Mouse (Mus musculus) heart, embryonic 12.5 days (tissue): ENCODE data around the gene Ehd1. TPM values are rescaled to one million over a fixed set of nuclear protein-coding genes. Genes with fewer than 3 reads are reported as not detected.

Experiments
- ATAC-seq: fragments of 200-750 bp; cut with Nextera tagmentation; 2 replicates; pipeline ENCODE4 v1.8.0; 2017; ENCODE audit warnings: moderate TSS enrichment, moderate library complexity; ENCODE audit not compliant: insufficient number of reproducible peaks, low FRiP score
- H3K27ac ChIP-seq: fragments of 300-500 bp; sonication (generic); 2 replicates; pipeline ENCODE4 v1.5.1; 2016; ENCODE audit warnings: mild to moderate bottlenecking, moderate library complexity; ENCODE audit not compliant: poor library complexity, severe bottlenecking
- H3K27me3 ChIP-seq: fragments of 300-500 bp; sonication (generic); replicated peaks from 2 replicates; pipeline ENCODE4 v1.6.1; 2016; ENCODE audit warnings: mild to moderate bottlenecking, moderate library complexity
- H3K36me3 ChIP-seq: fragments of 300-500 bp; sonication (generic); 2 replicates; pipeline ENCODE4 v1.6.1; 2016; ENCODE audit warnings: mild to moderate bottlenecking, moderate library complexity
- H3K4me1 ChIP-seq: fragments of 300-500 bp; sonication (generic); replicated peaks from 2 replicates; pipeline ENCODE4 v1.6.1; 2016; ENCODE audit warnings: mild to moderate bottlenecking
- H3K4me2 ChIP-seq: fragments of 300-500 bp; sonication (generic); 2 replicates; pipeline ENCODE4 v1.6.1; 2016; ENCODE audit warnings: mild to moderate bottlenecking, moderate library complexity
- H3K4me3 ChIP-seq: fragments of 300-500 bp; sonication (generic); 2 replicates; pipeline ENCODE4 v1.5.1; 2016; ENCODE audit warnings: mild to moderate bottlenecking
- H3K9ac ChIP-seq: fragments of 300-500 bp; sonication (generic); 2 replicates; pipeline ENCODE4 v1.6.1; 2016; ENCODE audit warnings: mild to moderate bottlenecking, moderate library complexity
- H3K9me3 ChIP-seq: fragments of 300-500 bp; sonication (generic); replicated peaks from 2 replicates; pipeline ENCODE4 v1.6.1; 2016; ENCODE audit warnings: mild to moderate bottlenecking, moderate library complexity
- WGBS: fragments of 180-500 bp; shearing (Covaris S2); methylation state at CpG from one replicate; pipeline ENCODE4 v1.1.7; 2016; 5-methylcytosine and 5-hydroxymethylcytosine counted together
- microRNA counts: library from miRNA; unstranded; fragments of <30 nt; microRNA quantifications from one replicate; lab custom pipeline; 2017
- microRNA-seq: library from miRNA; unstranded; fragments of <30 nt; microRNA quantifications from one replicate; pipeline ENCODE4, GENCODE M21; 2017
- polyA plus RNA-seq: library from polyadenylated mRNA; unstranded; fragments of >200 nt; fragmentation: Nextera tagmentation; extraction: Ambion mirVana; gene quantifications from 2 replicates; pipeline ENCODE4 v1.2.1, GENCODE M21; 2016

Gene Ehd1
- polyA plus RNA-seq, 1 experiment from 2014 or later: 88.7 TPM

DNA sequence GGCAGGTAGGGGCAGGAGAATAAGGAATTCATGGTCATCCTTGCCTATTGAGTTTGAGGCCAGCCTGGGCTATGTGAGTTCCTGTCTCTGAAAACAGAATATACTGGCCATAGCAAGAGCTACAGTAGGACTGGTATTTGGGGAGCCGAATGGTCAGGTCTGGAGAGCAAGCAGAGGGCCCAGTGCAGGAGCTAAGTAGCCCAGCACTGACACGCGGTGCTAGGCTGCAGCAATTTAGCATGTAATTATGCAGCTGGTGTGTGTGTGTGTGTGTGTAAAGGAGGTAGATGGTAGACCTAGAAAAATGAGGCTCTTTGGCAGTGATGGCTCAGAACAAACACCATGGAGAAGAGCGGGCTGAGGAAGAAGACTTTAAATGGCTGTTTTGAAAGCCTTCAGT, 71.1 kb downstream of the Ehd1 start:
- peaks cover 44% of the 10 kb centered on the region for H3K36me3 ChIP-seq
- H3K27me3 ChIP-seq: no peaks in the 10 kb centered on the region

DNA sequence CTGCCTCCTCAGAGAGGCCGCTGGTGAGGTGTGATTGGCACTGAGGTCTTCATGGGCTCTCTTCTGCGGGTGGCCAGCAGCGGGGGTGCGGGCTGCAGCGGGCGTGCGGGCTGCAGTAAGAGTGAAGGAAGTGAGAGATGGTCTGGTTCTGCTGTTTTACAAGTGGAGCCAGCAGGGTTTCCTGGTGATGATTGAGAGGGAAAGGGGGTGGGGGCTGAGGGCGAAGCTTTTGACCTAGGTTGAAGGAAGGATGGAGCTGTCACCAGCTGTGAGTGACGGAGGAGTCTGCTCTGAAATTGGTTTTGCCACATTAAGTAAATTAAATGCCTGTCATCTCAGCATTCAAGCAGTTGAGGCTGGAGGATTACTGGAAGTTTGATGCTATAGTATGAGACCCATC, 72.2 kb downstream of the Ehd1 start:
- H3K27ac ChIP-seq: peak overlapping the region; percentile 65
- no peaks in the 10 kb centered on the region for H3K9me3 ChIP-seq
- H3K4me1 ChIP-seq: peaks cover 27% of the 10 kb centered on the region
- H3K9ac ChIP-seq: no peak overlapping the region
- WGBS: 32% methylated on average over 9 of the region's 9 CpGs
- no peak overlapping the region for H3K4me3 ChIP-seq
- no peak for ATAC-seq
- H3K4me2 ChIP-seq: peak overlapping the region; percentile 9; the same call in 1 of the 2 replicates
- H3K36me3 ChIP-seq: peaks cover 51% of the 10 kb centered on the region
- no peaks in the 10 kb centered on the region for H3K27me3 ChIP-seq

More for the DNA sequence above, 71.1 kb downstream of the Ehd1 start:
- WGBS: 95% methylated on average over 4 of the region's 4 CpGs
- Histone ChIP-seq H3K9ac (no peak overlapping the region), H3K27ac (no peak overlapping the region), H3K4me1 (peaks cover 23% of the 10 kb centered on the region), H3K4me2 (no peak overlapping the region), H3K4me3 (no peak overlapping the region), H3K9me3 (no peaks in the 10 kb centered on the region)
- ATAC-seq: no peak

DNA sequence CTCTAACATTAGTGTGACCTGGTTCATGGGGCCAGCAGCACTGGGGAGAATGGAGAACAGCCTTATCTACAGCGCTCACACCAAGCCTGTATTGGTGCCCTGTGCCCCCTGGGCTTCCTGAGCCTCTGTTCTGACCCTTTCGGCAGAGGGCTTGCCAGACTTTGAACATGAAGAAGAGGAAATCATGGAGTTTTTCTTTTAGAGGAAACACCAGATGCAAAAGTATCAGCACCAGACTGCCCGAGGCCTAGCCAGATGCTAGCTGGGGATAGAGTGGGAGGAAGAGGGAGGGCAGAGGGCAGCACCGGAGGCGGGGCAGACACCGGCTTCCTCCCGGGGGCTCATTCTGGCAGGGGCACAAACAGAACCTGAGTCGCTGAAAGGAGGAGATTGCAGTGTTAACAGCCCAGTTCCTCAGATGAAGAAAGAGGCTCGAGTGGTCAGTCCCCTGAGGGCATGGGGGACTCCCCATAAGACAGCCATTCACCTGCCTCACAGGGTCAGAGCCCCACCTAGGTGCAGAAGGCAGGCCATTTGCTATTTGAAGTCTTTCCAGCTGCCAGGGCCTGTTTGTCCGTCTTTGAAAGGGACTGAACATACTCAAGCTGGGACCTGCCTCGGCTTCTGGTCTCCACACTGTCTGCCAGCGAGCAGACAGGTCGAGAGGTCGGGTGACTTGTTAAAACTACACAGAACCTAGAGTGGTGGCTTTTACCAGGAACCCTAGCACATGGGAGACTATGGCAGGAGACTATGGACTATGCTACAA, 72.9 kb downstream of the Ehd1 start:
- H3K27me3 ChIP-seq: no peaks in the 10 kb centered on the region
- peaks cover 52% of the 10 kb centered on the region for H3K36me3 ChIP-seq
- no peak overlapping the region for H3K9ac ChIP-seq
- H3K4me2 ChIP-seq: peak overlapping the region; percentile 9
- 40% methylated on average over 14 of the region's 14 CpGs for WGBS
- no peak overlapping the region for H3K4me3 ChIP-seq
- peaks cover 34% of the 10 kb centered on the region for H3K4me1 ChIP-seq
- peak overlapping the region; percentile 65 for H3K27ac ChIP-seq
- peak; percentile 38; the same call in 1 of the 2 replicates for ATAC-seq
- H3K9me3 ChIP-seq: no peaks in the 10 kb centered on the region

MicroRNAs within 50 kb of the gene (microRNA counts, 519-probe panel; counts per million panel counts)
- microRNA mmu-miR-192 (lab: Ali Mortazavi, UCI): not detected

Small RNA genes within 50 kb of the gene (microRNA-seq; reads per million reads assigned to microRNA genes)
- gene Mir192 (58.9 reads per million, percentile 45 among the genes with 10 or more reads in this experiment), gene Mir194-2 (50.2 reads per million, percentile 42 among the genes with 10 or more reads in this experiment), gene Mir6989 (not detected)

Other genes with a start within 250 kb of the Ehd1 start
- gene Syvn1, start 230.1 kb upstream of the Ehd1 start, polyA plus RNA-seq: 21.1 and 21.8 TPM in 2 replicates
- gene Mrpl49, start 218.9 kb upstream of the Ehd1 start, polyA plus RNA-seq: 58.5 and 64.4 TPM in 2 replicates
- 503 and 513 TPM in 2 replicates for gene Fau, start 218.9 kb upstream of the Ehd1 start, polyA plus RNA-seq
- 23.9 and 24.9 TPM in 2 replicates for gene Znhit2, start 215.5 kb upstream of the Ehd1 start, polyA plus RNA-seq
- gene Tm7sf2, start 208.4 kb upstream of the Ehd1 start, polyA plus RNA-seq: 8.4 and 9.2 TPM in 2 replicates
- gene Vps51, start 199.5 kb upstream of the Ehd1 start, polyA plus RNA-seq: 45.1 and 50.2 TPM in 2 replicates
- not detected in 2 replicates for gene Tmem262, start 196.7 kb upstream of the Ehd1 start, polyA plus RNA-seq
- 1.2 and 1.3 TPM in 2 replicates for gene Gm28374, start 194.5 kb upstream of the Ehd1 start, polyA plus RNA-seq
- 48.9 and 52.4 TPM in 2 replicates for gene Zfpl1, start 191.8 kb upstream of the Ehd1 start, polyA plus RNA-seq
- 27.4 and 27.7 TPM in 2 replicates for gene Cdca5, start 191.7 kb upstream of the Ehd1 start, polyA plus RNA-seq
- gene AC131692.1, start 182.3 kb upstream of the Ehd1 start, polyA plus RNA-seq: 0.27 TPM in 1 of 2 replicates, not detected in the other
- 0.22 TPM in 2 replicates for gene Naaladl1, start 170.9 kb upstream of the Ehd1 start, polyA plus RNA-seq
- 35.2 and 35.9 TPM in 2 replicates for gene Sac3d1, start 158.1 kb upstream of the Ehd1 start, polyA plus RNA-seq
- 20.9 and 21.2 TPM in 2 replicates for gene Snx15, start 148.4 kb upstream of the Ehd1 start, polyA plus RNA-seq
- 0.14 TPM in 1 of 2 replicates, not detected in the other for gene Batf2, start 135.7 kb upstream of the Ehd1 start, polyA plus RNA-seq
- gene Arl2, start 135.2 kb upstream of the Ehd1 start, polyA plus RNA-seq: 71.5 and 73.9 TPM in 2 replicates
- not detected in 2 replicates for gene Majin, start 92.3 kb upstream of the Ehd1 start, polyA plus RNA-seq
- gene Gpha2, start 50.3 kb upstream of the Ehd1 start, polyA plus RNA-seq: 0.57 TPM in 1 of 2 replicates, not detected in the other
- 29.8 and 31.0 TPM in 2 replicates for gene Ppp2r5b, start 40.9 kb upstream of the Ehd1 start, polyA plus RNA-seq
- 10.9 and 13.0 TPM in 2 replicates for gene Atg2a, start 35.1 kb upstream of the Ehd1 start, polyA plus RNA-seq
- gene Cdc42bpg, start 29.7 kb downstream of the Ehd1 start, polyA plus RNA-seq: 0.34 and 0.44 TPM in 2 replicates
- 48.7 and 52.1 TPM in 2 replicates for gene Men1, start 58.3 kb downstream of the Ehd1 start, polyA plus RNA-seq
- 14.1 and 15.7 TPM in 2 replicates for gene Map4k2, start 64.4 kb downstream of the Ehd1 start, polyA plus RNA-seq
- gene Sf1, start 87.0 kb downstream of the Ehd1 start, polyA plus RNA-seq: 127 and 130 TPM in 2 replicates
- 224 and 234 TPM in 2 replicates for gene Pygm, start 107.7 kb downstream of the Ehd1 start, polyA plus RNA-seq
- 43.8 and 45.8 TPM in 2 replicates for gene Rasgrp2, start 122.6 kb downstream of the Ehd1 start, polyA plus RNA-seq
- gene Nrxn2, start 142.0 kb downstream of the Ehd1 start, polyA plus RNA-seq: 0.26 and 0.52 TPM in 2 replicates